Comparison of ENCODE assay signal across 10 mouse cellular contexts in the genomic region with DNA sequence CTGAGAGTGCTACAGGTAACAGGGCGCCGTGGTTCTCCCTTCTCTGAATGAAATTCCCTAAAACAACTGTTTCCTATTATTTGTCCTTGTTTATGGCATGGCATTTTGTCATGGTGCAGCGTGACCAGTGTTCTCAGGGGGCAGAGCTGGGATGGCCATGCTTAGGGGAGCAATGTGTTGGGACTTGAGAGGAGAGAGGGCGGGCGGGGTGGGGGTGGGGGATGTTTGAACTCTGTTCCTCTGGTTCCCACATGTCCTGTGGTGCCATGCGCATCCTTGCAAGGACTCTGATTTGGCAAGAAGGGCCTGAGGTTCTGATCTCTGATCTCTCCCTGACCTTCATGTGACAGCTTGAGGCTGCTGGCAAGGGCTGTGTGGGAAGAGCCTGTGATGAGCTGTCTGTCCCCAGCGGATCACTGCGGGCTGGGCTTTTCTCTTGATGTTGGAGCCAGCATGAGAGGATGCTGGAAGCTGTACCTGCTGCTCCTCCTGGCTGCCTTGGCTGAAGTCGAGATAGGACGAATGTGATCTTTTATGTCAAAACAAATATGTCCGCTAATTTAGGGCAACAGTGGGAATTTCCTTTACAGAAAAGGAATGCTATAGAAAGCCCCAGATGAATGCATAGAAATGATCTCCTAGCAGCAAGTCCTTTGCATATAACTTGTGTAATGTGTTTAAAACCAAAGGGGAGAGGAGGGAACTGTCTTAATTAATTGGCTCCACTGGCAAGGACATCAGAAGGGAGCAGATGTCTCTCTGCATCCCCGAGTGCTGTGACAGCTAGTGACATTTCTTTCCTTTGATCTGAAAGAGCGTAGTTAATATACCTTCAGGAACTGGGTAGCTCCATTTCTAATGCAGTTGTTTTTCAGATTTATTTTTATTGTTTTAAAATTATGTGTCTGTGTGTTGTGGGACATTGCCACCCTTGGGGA.
DNase-seq lines count a peak whose midpoint lies in the region; ATAC-seq lines count a peak whose summit lies in the region.
"Had no signal": no experiment of that assay in that cellular context is flagged by ENCODE, and none has a peak within 500 bp of the region (broad histone marks: within the 10 kb centered on the region; RNA-seq: fewer than 3 reads in every experiment).

No protein-coding gene starts in this region.

- ATAC-seq in cerebellum, adult (ENCODE audit: insufficient number of reproducible peaks, low FRiP score, low TSS enrichment) = peak; percentile 98
- peak; percentile 81 for ATAC-seq in forebrain, embryonic 15.5 days (replicated peaks)
- no peak for ATAC-seq in erythroid progenitor cell, adult 5-6 weeks (replicated peaks; ENCODE audit: low FRiP score, poor library complexity, severe bottlenecking)
- no peak for ATAC-seq in activated CD4-positive, CD25-positive, alpha-beta regulatory T cell, adult 4 months

- H3K27me3 ChIP-seq in forebrain, embryonic 15.5 days = no peaks in the 10 kb centered on the region
- no peaks in the 10 kb centered on the region for H3K27me3 ChIP-seq in embryonic facial prominence, embryonic 10.5 days (replicated peaks; ENCODE audit: low read depth, poor library complexity, severe bottlenecking)
- H3K27me3 ChIP-seq: limb, embryonic 12.5 days had no signal

- no peak overlapping the region for H3K4me2 ChIP-seq in forebrain, embryonic 15.5 days (replicated peaks)
- H3K4me2 ChIP-seq: limb, embryonic 12.5 days had no signal

- H3K27ac ChIP-seq in forebrain, embryonic 15.5 days (replicated peaks) = 0 out of 2 replicates have a peak overlapping the region, but pooled peaks have one; percentile 13
- no peak overlapping the region for H3K27ac ChIP-seq in embryonic facial prominence, embryonic 10.5 days (replicated peaks)
- H3K27ac ChIP-seq: limb, embryonic 12.5 days had no signal

- WGBS in forebrain, embryonic 15.5 days = 60% methylated on average over 13 of the region's 13 CpGs
- 80% methylated on average over 13 of the region's 13 CpGs for WGBS in embryonic facial prominence, embryonic 10.5 days

- DNase-seq in adrenal gland, postnatal 14 days = peak; percentile 18
- DNase-seq in lung, postnatal 25 days (ENCODE audit: low spot score) = peak; percentile 26
- DNase-seq in embryonic facial prominence, embryonic 10.5 days (ENCODE audit: low spot score) = no peak
- DNase-seq: kidney, postnatal 25 days; thymus, postnatal 25 days had no signal

- H3K36me3 ChIP-seq in forebrain, embryonic 15.5 days = no peaks in the 10 kb centered on the region
- no peaks in the 10 kb centered on the region for H3K36me3 ChIP-seq in embryonic facial prominence, embryonic 10.5 days (replicated peaks)
- H3K36me3 ChIP-seq: limb, embryonic 12.5 days had no signal

- H3K4me3 ChIP-seq in forebrain, embryonic 15.5 days = no peak overlapping the region
- no peak overlapping the region for H3K4me3 ChIP-seq in embryonic facial prominence, embryonic 10.5 days
- H3K4me3 ChIP-seq: limb, embryonic 12.5 days had no signal

- H3K9ac ChIP-seq in forebrain, embryonic 15.5 days (replicated peaks) = no peak overlapping the region
- H3K9ac ChIP-seq: limb, embryonic 12.5 days had no signal

- H3K9me3 ChIP-seq in forebrain, embryonic 15.5 days = no peaks in the 10 kb centered on the region
- H3K9me3 ChIP-seq in embryonic facial prominence, embryonic 10.5 days = peaks cover 3% of the 10 kb centered on the region; the same call in 1 of the 2 replicates

- H3K4me1 ChIP-seq in forebrain, embryonic 15.5 days = peaks cover 13% of the 10 kb centered on the region
- H3K4me1 ChIP-seq in embryonic facial prominence, embryonic 10.5 days = no peaks in the 10 kb centered on the region
- H3K4me1 ChIP-seq: limb, embryonic 12.5 days had no signal

Comparison
In these comparisons a context has a peak if more than half of its experiments do, and no peak if none do; other contexts are left out.
1. ATAC-seq: peak in cerebellum, adult (single experiment) and forebrain, embryonic 15.5 days (single experiment); none in erythroid progenitor cell, adult 5-6 weeks (single experiment) and activated CD4-positive, CD25-positive, alpha-beta regulatory T cell, adult 4 months (single experiment).